Mouse (Mus musculus) adrenal gland, postnatal 14 days (tissue): Measurements from ENCODE around the gene Gm4450. TPM values are rescaled to one million over a fixed set of nuclear protein-coding genes. Genes with fewer than 3 reads are reported as not detected.
"Not testable (repeated sequence)": the region's sequence is repeated elsewhere in the genome, so short reads cannot be mapped to it uniquely, and the experiment has no call there.

Source experiments
- DNase-seq: peaks from one replicate; pipeline ENCODE4 v3.0.0; 2021; ENCODE audit warnings: mixed read lengths
- long read RNA-seq, 2 experiments: library from polyadenylated mRNA; stranded (forward); transcript quantifications; one replicate each; pipeline ENCODE4 v2.0.0; 2021
- total RNA-seq: library from RNA; stranded (reverse); gene quantifications from 2 replicates; pipeline ENCODE4 v1.2.3, GENCODE M21; 2021

Gene Gm4450
- total RNA-seq, result 0.96 TPM in 1 of 2 replicates, not detected in the other
- long read RNA-seq, experiment 1, result 0 reads
- long read RNA-seq, experiment 2, partial matches to known transcripts, result 1 of 2 reads
- long read RNA-seq, experiment 2, other reads (novel, unspliced or antisense), result 1 of 2 reads

DNA sequence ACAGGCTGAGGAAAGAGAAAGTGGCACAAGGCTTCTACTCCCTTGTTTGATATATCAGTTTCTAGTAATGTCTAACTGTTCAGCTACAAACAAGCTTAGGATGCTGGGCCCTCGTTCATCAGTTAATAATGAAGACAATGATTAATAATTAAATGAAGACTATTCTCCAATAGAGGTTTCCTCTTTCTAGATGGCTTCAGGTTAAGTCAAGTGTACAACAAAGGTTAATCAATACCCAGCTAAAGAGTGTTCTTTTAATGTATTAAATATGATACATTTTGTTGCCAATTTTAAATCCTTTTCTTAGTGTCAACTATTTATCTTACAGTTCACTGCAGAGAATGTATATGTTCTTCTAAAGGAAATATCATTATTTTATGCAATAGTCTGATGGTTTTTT lies at the start of gene Gm4450:
Gene Gm4450 (minus strand): TSS at position 101 of the 400 bp plus-strand sequence.
- DNase-seq, result not testable (repeated sequence)

DNA sequence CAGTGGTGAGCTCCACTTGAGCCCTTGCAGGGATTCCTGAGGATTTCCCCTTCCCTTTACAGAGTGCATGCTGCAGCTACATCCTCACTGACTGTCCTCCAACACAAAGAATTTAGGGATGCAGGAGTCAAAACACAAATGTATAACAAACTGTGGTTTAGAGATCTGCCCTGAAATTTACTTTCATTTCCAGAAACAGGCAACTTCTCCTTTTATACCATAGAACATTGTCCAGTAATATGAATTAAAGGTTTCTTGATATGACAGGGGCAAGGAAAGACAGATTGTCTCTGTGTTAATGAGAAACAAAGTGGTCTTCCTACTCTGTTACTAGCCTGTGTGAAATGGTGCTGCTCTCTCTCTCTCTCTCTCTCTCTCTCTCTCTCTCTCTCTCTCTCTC lies 40.5 kb upstream of the Gm4450 start:
- DNase-seq, result not testable (repeated sequence)

- not testable (repeated sequence) for DNase-seq
Observed at GRCm38 (mm10) chr3:98496762-98497161, 39.8 kb upstream of the Gm4450 start.

- DNase-seq, result not testable (repeated sequence)
Observed at GRCm38 (mm10) chr3:98495055-98495454, 38.1 kb upstream of the Gm4450 start.

DNA sequence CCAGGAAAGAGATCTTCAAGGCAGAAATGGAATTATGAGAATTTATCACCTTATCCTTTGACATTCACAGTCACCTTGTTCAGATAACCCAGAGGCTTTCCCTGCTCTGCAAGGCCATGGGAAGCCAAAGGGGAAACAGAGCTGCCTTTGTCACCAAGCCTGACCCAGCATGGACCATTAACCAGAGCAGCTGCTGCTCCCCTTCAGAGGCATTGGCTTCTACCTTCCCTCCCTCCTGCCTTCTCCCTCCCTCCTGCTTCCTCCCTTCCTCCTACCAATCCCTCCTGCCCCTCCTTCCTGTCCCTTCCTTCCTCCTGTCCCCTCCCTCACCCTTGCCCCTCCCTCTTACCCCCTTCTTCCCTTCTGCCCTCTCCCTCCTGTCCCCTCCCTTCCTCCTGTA lies 37.3 kb upstream of the Gm4450 start:
- DNase-seq, result not testable (repeated sequence)

- DNase-seq, result not testable (repeated sequence)
Observed at GRCm38 (mm10) chr3:98471499-98471898, 14.6 kb upstream of the Gm4450 start.

DNA sequence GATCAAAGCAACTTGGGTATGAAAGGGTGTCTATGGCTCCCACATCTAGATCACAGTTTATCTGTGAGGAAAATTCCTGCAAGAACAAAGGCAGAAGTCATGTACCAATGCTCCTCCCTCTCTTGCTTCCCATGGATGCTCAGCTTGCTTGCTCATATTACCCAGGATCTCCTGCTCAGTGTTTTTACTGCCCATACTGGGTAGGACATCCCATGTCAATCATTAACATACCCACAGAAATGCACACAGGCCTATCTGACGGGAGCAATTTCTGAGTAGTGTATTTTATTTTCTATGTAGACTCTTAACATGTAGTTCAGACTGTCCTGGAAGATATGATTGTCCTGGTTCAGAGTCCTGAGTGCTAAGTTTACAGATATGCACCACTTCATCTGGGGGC lies 14.1 kb upstream of the Gm4450 start:
- DNase-seq, result not testable (repeated sequence)

DNA sequence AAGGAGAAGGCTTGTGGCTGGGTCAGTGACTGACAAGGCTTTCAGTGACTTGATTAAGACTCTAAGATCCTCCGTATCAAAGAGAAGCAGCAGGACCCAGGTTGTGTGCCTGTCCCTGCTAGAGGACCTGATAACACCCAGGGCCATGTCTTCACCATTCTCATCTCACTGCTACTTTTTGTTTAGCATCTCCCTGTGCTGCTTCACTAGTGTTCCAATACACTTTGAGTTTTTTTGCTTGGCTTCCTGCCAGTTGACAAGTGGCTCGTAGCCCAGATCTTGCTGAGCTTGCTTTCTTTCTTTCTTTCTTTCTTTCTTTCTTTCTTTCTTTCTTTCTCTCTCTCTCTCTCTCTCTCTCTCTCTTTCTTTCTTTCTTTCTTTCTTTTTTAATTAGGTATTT lies 12.4 kb upstream of the Gm4450 start:
- DNase-seq, result not testable (repeated sequence)

DNA sequence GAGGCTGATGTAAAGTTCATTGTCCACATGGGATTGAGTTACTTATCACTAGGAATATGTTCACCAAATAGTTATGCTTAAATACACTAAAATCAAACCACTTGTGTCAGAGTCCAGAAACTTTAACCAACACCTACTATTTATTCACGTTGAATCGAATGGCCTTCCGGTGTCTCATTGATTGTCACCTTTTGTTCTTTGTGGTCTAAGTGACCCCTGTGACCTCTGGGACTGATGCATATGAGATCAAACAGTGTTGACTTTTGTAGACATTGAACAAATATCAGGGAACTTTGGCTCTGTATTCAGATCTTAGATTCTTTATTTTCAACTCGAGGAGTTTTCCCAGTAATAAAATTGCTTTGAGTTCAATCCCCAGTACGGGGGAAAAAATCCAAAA lies 3.1 kb downstream of the Gm4450 start:
- not testable (repeated sequence) for DNase-seq

GRCm38 (mm10) chr3:98443924-98444323 lies 13.0 kb downstream of the Gm4450 start:
- not testable (repeated sequence) for DNase-seq

GRCm38 (mm10) chr3:98443149-98443779 lies 13.7 kb downstream of the Gm4450 start:
- DNase-seq, result not testable (repeated sequence)

DNA sequence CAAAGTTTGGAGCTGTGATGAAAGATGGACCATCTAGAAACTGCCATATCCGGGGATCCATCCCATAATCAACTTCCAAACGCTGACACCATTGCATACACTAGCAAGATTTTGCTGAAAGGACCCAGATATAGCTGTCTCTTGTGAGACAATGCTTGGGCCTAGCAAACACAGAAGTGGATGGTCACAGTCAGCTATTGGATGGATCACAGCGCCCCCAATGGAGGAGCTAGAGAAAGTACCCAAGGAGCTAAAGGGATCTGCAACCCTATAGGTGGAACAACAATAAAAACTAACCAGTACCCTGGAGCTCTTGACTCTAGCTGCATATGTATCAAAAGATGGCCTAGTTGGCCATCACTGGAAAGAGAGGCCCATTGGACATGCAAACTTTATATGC lies 14.7 kb downstream of the Gm4450 start:
- not testable (repeated sequence) for DNase-seq

- no peak for DNase-seq
Observed at GRCm38 (mm10) chr3:98435030-98435429, 21.9 kb downstream of the Gm4450 start.

GRCm38 (mm10) chr3:98434088-98434816 lies 22.7 kb downstream of the Gm4450 start:
- DNase-seq, result no peak

DNA sequence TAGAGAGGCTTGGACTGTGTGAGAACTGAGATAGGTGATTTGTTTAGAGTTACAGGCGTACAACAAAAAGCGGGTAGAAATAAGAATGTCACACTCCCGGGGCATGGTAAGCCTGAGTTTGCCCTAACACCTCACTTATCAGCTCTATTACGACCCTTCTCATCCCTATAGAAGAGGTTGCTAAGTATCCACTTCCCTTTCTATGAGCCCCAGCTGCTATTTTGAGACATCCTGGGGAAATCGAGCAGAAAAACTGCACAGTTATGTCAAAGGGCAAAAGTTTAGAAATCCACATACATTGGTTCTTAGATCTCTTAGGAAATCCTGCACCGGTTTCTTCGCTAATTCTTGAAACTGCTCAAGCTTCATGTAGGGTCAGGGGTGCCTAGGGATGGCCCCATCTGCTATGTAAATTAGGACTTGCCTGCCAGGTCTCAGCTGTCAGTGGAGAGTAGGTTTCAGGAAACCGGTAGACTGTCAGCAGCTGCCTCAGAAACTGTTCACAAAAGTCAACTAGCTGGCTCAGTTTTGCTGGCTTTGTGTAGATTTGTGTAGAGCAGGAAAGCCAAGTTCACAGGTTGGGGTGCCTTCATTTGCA lies 27.9 kb downstream of the Gm4450 start:
- DNase-seq, result no peak

DNA sequence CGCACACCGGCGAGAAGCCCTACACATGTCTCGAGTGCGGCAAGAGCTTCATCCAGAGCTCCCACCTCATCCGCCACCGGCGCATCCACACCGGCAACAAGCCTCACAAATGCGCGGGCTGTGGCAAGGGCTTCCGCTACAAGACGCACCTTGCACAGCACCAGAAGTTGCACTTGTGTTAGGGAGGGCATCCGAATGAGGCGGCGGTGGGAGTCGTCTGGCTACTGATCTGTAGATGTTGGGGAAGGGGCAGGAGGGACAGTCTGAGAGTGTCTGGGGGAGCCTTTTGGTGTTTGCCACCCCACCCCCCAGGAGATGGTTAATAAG lies 28.5 kb downstream of the Gm4450 start:
- DNase-seq, result no peak

- peak; percentile 89 for DNase-seq
Observed at GRCm38 (mm10) chr3:98427600-98428448, 29.1 kb downstream of the Gm4450 start.

- DNase-seq, result no peak
Observed at GRCm38 (mm10) chr3:98427260-98427599, 29.7 kb downstream of the Gm4450 start.

- DNase-seq, result no peak
Observed at GRCm38 (mm10) chr3:98426749-98427148, 30.2 kb downstream of the Gm4450 start.

DNA sequence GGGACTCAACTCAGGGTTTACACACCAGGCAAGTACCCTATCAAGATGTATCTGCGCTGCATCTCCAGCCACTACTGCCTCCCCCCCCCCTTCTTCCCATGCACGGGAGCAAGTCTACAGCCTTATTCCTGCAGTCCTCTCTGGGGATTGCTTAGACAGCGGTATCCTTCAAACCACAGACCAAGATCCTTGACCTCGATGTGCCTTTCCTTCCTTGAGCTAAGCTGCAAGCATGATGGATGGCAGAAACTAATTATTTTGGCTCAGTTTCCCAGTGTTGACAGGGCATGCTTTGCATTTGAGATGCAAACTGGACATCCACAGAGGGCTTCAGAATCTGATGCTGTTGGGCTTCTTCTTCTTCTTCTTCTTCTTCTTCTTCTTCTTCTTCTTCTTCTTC lies 34.0 kb downstream of the Gm4450 start:
- DNase-seq, result no peak

DNA sequence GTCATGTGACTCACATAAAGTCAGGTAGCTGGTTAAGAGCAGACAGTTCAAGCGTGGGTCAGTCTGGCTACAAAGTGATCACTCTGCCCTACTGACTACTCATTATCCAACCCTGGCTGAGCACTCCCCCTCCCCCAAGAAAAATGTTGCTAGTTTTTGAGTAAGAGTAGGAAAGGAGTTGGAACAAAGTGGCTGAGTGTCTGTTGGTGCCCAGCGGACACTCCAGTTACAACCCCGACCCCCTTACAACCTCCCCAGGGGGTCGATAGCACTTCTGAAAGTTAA lies 37.2 kb downstream of the Gm4450 start:
- no peak for DNase-seq

- DNase-seq, result no peak
Observed at GRCm38 (mm10) chr3:98418991-98419785, 37.7 kb downstream of the Gm4450 start.
